Mouse (Mus musculus) forebrain, embryonic 10.5 days (tissue): ENCODE results near the gene Fgfr2. TPM values are rescaled to one million over a fixed set of nuclear protein-coding genes. Genes with fewer than 3 reads are reported as not detected.

Experiments
- DNase-seq: peaks from one replicate; pipeline ENCODE4 v3.0.0-alpha.2; 2017; ENCODE audit warnings: low spot score; ENCODE audit errors: extremely low spot score
- H3K27ac ChIP-seq: fragments of 300-500 bp; sonication (generic); 2 replicates; pipeline ENCODE4 v1.5.1; 2016; ENCODE audit warnings: mild to moderate bottlenecking
- H3K27me3 ChIP-seq: fragments of 300-500 bp; sonication (generic); 2 replicates; pipeline ENCODE4 v1.6.1; 2016; ENCODE audit warnings: mild to moderate bottlenecking; ENCODE audit not compliant: poor library complexity, severe bottlenecking
- H3K36me3 ChIP-seq: fragments of 300-500 bp; sonication (generic); replicated peaks from 2 replicates; pipeline ENCODE4 v1.6.1; 2016; ENCODE audit warnings: mild to moderate bottlenecking, moderate library complexity
- H3K4me1 ChIP-seq: fragments of 300-500 bp; sonication (generic); 2 replicates; pipeline ENCODE4 v1.6.1; 2016
- H3K4me3 ChIP-seq: fragments of 300-500 bp; sonication (generic); 2 replicates; pipeline ENCODE4 v1.5.1; 2016; ENCODE audit warnings: mild to moderate bottlenecking, moderate library complexity
- H3K9me3 ChIP-seq: fragments of 300-500 bp; sonication (generic); 2 replicates; pipeline ENCODE4 v1.6.1; 2016; ENCODE audit warnings: mild to moderate bottlenecking, moderate library complexity
- WGBS: fragments of 180-500 bp; shearing (Covaris S2); methylation state at CpG from one replicate; pipeline ENCODE4 v1.1.7; 2016; 5-methylcytosine and 5-hydroxymethylcytosine counted together
- polyA plus RNA-seq: library from polyadenylated mRNA; unstranded; fragments of >200 nt; fragmentation: Nextera tagmentation; extraction: Ambion mirVana; gene quantifications from 2 replicates; pipeline ENCODE4 v1.2.1, GENCODE M21; 2016

Fgfr2 gene
- polyA plus RNA-seq, 1 experiment from 2014 or later: 55.7 TPM

DNA sequence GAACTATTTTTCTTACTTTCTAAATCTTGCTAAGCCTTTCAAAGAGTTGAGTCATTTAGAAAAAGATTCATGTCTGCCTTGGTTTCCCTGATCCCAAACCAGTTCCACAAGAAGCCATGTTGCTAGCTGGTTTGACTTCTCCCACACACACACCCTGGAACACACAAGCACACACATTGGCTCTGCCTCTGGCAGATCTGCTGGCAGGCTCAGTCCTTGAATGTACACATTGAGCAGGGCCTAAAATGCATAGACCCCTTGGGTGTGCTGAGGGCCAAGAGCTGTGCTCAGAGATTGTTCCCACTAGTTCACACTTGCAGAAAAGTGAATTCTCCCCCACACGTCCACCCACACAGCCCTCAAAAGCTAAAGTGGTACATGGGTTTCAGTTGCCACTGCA is 1164.4 kb downstream of the Fgfr2 start:
- H3K4me3 ChIP-seq: no peak overlapping the region
- H3K4me1 ChIP-seq: peaks cover 3% of the 10 kb centered on the region; the same call in 1 of the 2 replicates
- DNase-seq: no peak
- no peak overlapping the region for H3K27ac ChIP-seq
- 78% methylated on average over 1 of the region's 1 CpGs for WGBS
- H3K9me3 ChIP-seq: no peaks in the 10 kb centered on the region
- no peaks in the 10 kb centered on the region for H3K27me3 ChIP-seq
- no peaks in the 10 kb centered on the region for H3K36me3 ChIP-seq

DNA sequence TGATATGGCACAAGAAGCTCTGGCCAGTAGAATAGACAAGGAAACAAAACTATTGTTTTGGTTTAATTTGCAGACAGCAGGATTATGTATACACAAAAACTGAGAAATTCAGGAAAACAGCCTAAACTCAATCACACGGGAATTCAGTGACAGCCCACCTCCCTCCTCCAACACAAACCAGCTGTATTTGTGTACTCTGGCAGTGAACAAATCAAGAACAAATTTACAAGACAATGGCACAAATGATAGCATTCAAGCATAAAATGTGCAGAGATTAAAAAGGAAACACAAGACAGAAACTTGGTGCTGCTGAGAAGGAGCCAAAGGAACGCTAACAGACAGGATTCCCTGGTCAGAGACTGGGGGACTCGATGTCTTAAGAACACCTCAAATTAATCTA is 1169.7 kb downstream of the Fgfr2 start:
- no peaks in the 10 kb centered on the region for H3K36me3 ChIP-seq
- no peaks in the 10 kb centered on the region for H3K27me3 ChIP-seq
- 58% methylated on average over 3 of the region's 3 CpGs for WGBS
- no peak for DNase-seq
- H3K4me3 ChIP-seq: no peak overlapping the region
- H3K27ac ChIP-seq: no peak overlapping the region
- peaks cover 13% of the 10 kb centered on the region; the same call in 1 of the 2 replicates for H3K4me1 ChIP-seq
- no peaks in the 10 kb centered on the region for H3K9me3 ChIP-seq

DNA sequence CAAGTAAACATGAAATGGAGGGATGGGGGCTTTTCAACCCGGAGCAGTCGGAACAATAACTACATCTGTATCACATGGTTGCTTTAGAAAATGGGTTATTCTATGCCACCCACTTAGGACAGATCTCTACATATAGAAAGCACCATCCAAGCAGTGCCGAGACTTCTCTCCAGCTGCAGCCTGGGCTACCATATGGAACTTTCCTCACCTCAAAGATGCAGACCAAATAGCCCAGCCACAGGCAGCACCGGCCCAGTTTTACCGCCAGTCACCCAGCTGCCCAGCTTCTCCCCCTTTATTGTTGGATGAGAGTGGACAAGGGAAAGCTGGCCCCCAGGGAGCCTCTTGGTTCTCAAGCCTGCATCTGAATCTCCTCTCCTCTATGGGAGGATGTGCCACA is 1172.0 kb downstream of the Fgfr2 start:
- WGBS: 84% methylated on average over 5 of the region's 5 CpGs
- Histone ChIP-seq H3K27ac (no peak overlapping the region), H3K4me3 (no peak overlapping the region), H3K9me3 (no peaks in the 10 kb centered on the region), H3K36me3 (no peaks in the 10 kb centered on the region), H3K4me1 (peaks cover 13% of the 10 kb centered on the region; the same call in 1 of the 2 replicates), H3K27me3 (no peaks in the 10 kb centered on the region)
- no peak for DNase-seq

DNA sequence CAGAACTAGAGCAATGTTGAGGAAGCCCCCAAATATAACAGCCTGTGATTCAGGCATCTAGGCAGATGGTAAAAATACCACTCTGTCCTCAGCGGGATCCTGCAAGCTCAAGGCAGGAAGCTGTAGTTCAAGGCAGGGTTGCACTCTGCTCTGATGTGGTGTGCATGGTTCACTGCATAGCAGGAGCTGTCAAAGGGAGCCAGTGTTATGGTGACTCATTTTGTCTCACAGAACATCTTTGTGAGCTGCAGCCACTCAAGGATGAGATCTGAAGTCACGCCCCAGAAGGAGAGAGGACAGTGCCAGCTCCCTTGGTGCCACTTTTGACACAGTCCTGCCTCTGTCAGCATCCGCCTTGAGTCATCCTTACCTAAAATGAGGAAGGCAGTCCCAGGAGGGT is 1185.5 kb downstream of the Fgfr2 start:
- H3K27me3 ChIP-seq: no peaks in the 10 kb centered on the region
- no peaks in the 10 kb centered on the region for H3K9me3 ChIP-seq
- no peaks in the 10 kb centered on the region for H3K4me1 ChIP-seq
- DNase-seq: no peak
- H3K36me3 ChIP-seq: no peaks in the 10 kb centered on the region
- H3K4me3 ChIP-seq: no peak overlapping the region
- H3K27ac ChIP-seq: no peak overlapping the region
- WGBS: 86% methylated on average over 3 of the region's 3 CpGs

DNA sequence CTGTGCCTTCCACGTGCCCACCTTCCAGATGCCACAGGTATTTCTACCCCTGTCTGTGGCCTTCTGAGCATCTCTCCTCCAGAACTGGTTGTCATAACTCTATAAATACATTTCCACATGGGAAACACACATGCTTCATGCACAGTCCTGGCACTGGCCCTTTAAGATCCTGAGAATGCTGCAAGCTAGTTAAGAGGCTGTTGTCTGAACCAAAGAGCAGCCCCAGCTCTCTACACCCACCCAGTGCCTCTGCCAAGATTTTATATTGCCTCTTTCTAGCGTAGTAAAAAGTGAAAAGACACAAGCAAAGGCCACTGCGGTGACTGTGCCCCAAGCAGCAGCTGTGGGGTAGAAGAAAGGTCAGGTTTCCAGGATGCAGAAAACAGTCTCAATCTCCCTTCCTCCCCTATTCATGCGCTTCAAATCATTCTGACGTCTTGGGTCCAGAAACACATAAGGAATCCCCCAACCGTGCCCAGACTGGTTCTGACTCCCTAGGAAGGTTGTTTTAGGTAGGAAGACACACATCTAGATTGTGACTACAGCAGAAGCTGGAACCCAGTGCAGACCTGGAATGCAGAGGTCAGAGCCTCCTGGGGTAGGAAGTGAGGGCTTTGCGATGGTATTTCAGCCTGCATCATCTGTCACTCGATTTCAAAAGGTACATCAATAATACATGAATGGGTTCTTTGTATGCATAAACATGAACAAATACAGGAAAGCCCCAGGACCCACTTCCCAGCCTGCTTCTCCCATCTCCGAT is 1195.7 kb downstream of the Fgfr2 start:
- H3K4me3 ChIP-seq: no peak overlapping the region
- no peak for DNase-seq
- WGBS: 45% methylated on average over 9 of the region's 9 CpGs
- H3K4me1 ChIP-seq: peaks cover 18% of the 10 kb centered on the region
- no peaks in the 10 kb centered on the region for H3K9me3 ChIP-seq
- H3K27ac ChIP-seq: no peak overlapping the region
- H3K36me3 ChIP-seq: no peaks in the 10 kb centered on the region
- no peaks in the 10 kb centered on the region for H3K27me3 ChIP-seq

DNA sequence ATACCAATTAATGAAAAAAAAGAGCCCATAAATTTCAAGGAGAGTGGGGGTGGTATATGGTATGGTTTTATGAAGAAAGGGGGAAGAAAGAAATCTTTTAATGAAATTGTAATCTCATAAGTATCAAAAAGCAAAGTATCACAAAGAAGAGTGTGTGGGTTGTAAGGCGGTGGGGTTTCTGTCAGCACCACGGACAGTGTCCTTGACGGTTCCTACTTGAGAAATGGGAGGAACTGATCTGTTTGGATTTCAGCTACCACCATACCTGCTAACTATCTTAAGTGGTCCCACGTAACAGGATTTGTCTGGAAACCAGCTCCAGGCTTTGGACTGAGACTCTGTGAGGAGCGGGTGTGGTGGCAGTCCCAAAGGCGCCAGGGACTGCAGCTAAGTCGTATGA is 1205.8 kb downstream of the Fgfr2 start:
- Histone ChIP-seq H3K4me1 (no peaks in the 10 kb centered on the region), H3K27ac (no peak overlapping the region), H3K9me3 (no peaks in the 10 kb centered on the region), H3K27me3 (no peaks in the 10 kb centered on the region), H3K36me3 (no peaks in the 10 kb centered on the region), H3K4me3 (no peak overlapping the region)
- 57% methylated on average over 7 of the region's 7 CpGs for WGBS
- no peak for DNase-seq

DNA sequence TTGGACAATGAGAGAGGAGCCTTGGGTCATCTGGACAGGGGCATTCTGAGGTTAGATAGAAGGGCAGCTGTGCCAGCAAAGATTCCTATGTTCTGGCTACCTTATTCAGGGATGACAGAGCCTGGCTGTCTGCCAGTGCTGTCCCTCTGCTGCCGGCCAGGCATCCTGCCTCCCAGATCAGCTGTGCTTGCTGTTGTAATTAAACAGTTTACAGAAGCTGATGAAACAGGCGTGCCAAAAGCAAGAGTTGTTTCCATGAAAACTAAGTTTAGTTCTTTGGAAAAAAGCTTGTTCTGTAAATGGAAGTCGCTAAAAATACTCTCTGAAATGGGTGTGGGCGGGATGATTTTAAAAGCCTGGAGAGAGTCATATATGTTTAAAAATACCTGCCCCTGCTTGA is 1213.5 kb downstream of the Fgfr2 start:
- DNase-seq: no peak
- no peak overlapping the region for H3K4me3 ChIP-seq
- no peak overlapping the region for H3K27ac ChIP-seq
- no peaks in the 10 kb centered on the region for H3K9me3 ChIP-seq
- WGBS: 79% methylated on average over 4 of the region's 4 CpGs
- no peaks in the 10 kb centered on the region for H3K36me3 ChIP-seq
- H3K27me3 ChIP-seq: no peaks in the 10 kb centered on the region
- H3K4me1 ChIP-seq: peaks cover 4% of the 10 kb centered on the region; the same call in 1 of the 2 replicates

DNA sequence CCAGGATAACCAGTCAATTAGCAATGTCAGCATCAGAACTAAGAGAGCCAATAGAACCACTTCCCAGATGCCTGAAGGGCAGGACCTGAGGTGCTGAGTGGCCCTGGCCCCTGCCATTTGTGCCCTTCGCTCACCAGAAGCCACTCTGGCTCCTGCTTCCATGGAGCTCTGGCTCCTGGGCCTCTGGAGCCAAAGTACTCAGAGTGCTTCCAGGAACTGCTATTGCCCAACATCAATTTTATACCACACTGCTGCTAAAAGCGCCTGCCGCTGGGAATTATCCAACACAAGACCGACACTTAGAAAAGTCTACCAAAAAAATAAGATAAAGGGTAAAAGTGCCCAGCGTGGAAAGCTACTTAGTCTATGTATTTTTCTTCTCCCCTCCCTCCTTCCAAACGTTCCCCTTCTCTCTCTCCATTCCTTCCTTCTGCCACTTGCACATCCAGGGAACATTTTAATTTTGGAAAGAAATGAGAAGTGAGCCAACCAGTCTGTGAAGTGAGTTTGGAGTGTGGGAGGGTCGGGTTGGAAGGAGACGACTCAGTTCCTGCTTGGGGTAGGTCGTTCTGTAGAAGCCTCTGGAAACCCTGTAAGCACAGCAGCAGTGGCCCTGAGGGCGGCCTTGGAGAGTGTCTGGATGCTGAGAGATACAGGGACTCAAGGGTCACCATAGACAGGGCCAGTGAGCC is 1216.5 kb downstream of the Fgfr2 start:
- no peaks in the 10 kb centered on the region for H3K36me3 ChIP-seq
- DNase-seq: no peak
- no peaks in the 10 kb centered on the region for H3K27me3 ChIP-seq
- no peak overlapping the region for H3K4me3 ChIP-seq
- H3K9me3 ChIP-seq: no peaks in the 10 kb centered on the region
- 83% methylated on average over 10 of the region's 10 CpGs for WGBS
- no peak overlapping the region for H3K27ac ChIP-seq
- peaks cover 4% of the 10 kb centered on the region; the same call in 1 of the 2 replicates for H3K4me1 ChIP-seq

DNA sequence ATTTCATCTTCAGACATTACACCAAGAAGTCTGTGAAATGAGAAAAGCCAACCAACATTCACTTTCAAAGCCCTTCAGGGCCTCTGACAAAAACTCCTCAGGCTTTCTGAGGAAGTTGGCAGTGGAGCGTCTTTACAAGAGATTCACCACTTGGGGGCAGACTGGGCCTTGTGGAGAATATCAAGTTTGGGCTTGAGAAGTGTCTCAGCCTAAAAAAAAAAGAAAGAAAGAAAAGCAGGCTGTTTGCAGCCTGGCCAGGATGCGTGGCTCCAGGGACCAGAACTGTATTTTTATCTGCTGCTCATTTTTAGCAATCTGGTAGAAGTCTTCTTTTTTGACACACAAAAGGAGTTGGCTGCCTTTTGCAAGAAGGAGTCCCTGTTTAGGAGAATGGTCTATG is 1223.8 kb downstream of the Fgfr2 start:
- 6% methylated on average over 2 of the region's 2 CpGs for WGBS
- Histone ChIP-seq H3K36me3 (no peaks in the 10 kb centered on the region), H3K9me3 (peaks cover 7% of the 10 kb centered on the region), H3K4me1 (0 out of 2 replicates have a peak, but pooled peaks cover 4% of the 10 kb centered on the region), H3K27ac (no peak overlapping the region), H3K27me3 (0 out of 2 replicates have a peak, but pooled peaks cover 13% of the 10 kb centered on the region), H3K4me3 (no peak overlapping the region)
- peak; percentile 48 for DNase-seq

DNA sequence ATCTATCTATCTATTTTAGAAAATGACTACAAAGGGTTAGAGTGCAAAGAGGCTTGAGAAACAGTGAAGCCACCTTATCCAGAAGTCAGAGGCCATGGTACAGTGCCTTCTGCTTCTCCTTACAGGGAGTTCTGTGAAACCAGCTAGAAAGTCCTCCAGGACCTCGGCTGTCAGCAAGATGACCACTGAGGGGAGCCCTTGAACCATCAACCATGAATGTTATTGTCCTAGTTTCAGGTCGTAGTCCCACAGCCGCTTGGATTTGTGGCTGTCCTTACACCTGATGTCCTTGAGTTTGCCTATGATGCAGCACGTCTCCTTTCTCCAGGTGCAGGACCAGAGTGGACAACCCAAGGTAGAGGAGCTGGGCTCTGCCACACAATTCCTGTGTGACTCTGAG is 1225.9 kb downstream of the Fgfr2 start:
- no peak for DNase-seq
- Histone ChIP-seq H3K9me3 (peaks cover 7% of the 10 kb centered on the region), H3K27me3 (0 out of 2 replicates have a peak, but pooled peaks cover 13% of the 10 kb centered on the region), H3K4me1 (0 out of 2 replicates have a peak, but pooled peaks cover 4% of the 10 kb centered on the region), H3K36me3 (no peaks in the 10 kb centered on the region), H3K27ac (no peak overlapping the region), H3K4me3 (no peak overlapping the region)
- 23% methylated on average over 4 of the region's 4 CpGs for WGBS

DNA sequence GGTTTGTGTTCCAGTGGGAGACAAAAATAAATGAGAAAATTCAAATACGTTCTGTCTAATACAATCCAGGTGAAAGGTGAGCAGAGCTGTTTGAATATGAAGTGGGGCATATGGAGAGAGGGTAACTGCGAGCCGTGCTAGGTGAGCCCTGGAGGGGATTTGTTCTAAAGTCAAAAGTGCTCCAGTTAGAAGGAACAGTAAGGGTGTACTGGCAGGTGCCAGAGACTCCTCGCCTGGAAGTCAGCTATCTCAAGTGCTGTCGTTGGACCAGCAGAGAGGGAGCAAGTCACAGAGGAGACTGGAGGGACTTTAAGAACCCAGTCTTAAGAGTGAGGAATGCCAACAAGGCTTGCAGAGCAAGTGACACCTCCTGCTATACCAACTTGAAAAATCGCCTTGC is 1240.3 kb downstream of the Fgfr2 start:
- 69% methylated on average over 6 of the region's 6 CpGs for WGBS
- H3K4me1 ChIP-seq: peaks cover 4% of the 10 kb centered on the region; the same call in 1 of the 2 replicates
- no peaks in the 10 kb centered on the region for H3K36me3 ChIP-seq
- DNase-seq: no peak
- peaks cover 69% of the 10 kb centered on the region for H3K27me3 ChIP-seq
- no peak overlapping the region for H3K4me3 ChIP-seq
- no peaks in the 10 kb centered on the region for H3K9me3 ChIP-seq
- no peak overlapping the region for H3K27ac ChIP-seq

DNA sequence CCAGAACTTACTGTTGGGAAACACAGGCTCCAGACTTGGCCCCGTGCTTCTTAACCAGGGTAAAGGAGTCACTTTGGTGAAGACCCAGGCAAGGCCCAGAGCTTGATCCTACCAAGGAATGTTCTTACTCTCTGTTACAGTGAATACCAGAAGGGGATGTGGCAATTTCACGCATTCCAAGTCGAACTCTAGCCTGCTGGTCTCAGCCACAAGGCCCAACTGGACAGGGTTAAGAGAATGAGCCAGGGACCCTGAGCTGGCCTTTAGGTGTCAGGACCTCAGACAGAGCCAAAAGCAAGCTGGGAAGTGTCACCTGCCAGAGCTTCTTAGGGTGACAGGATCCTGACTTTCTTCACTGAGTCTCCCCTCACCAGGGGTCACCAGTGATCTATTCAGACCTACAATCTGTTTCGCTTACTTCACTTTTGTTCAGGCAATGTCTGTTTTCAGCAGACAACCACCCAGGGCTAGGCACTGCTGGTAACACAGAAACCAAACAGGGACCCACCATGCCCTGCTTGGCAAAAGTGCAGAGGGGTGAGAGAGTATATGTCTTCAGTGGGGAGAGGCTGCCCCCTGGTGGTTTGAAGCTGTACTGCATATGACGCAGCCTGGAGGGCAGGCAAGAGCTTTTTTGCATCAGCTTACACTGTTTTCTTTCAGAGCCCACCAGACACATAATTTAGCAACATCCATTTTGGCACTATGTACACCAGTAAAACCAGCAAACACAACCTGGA is 1241.1 kb downstream of the Fgfr2 start:
- 43% methylated on average over 5 of the region's 5 CpGs for WGBS
- peaks cover 4% of the 10 kb centered on the region; the same call in 1 of the 2 replicates for H3K4me1 ChIP-seq

More for the DNA sequence above, 1241.1 kb downstream of the Fgfr2 start:
- Histone ChIP-seq H3K27me3 (peaks cover 77% of the 10 kb centered on the region), H3K27ac (no peak overlapping the region), H3K9me3 (no peaks in the 10 kb centered on the region), H3K36me3 (no peaks in the 10 kb centered on the region), H3K4me3 (no peak overlapping the region)
- peak; percentile 82 for DNase-seq
